Comparison of ENCODE assay signal across 10 mouse cellular contexts in the genomic region with DNA sequence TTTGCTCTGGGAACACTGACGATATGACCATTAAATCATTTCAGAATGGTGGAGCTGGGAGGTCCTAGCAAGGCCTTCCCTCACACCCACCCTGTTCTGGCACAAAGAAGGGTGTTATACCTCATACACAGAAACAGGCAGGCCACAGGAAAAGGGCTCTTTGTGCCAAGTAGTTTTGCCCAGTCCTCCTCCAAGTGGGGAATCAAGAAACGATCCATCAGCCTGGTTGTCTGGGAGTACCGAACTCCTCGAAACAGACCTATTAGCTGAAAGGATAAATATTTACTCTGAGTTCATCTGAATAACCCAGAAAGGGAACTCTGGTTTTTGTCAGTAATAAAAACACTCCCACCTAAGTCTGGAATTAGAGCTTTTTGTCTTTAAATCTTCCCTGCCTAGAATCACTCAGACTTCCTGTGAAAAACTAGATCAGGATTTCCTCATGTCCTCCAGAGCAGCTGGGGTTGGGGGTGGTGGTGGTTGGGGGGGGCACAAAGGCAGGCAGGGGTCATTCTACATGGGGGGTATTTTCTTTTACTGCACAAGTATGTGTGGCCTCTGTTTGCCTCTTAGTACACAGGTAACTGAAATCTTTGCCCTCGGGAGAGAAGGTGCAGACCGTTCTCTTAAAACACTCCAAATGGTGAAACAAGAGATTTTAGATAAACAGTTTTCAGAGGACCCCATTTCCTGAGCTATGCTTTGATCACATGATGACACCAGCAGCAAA.
A peak's percentile ranks its signal among the peaks of the same experiment; 100 is the strongest.
DNase-seq lines count a peak whose midpoint lies in the region; ATAC-seq lines count a peak whose summit lies in the region.
"Had no signal": no experiment of that assay in that cellular context is flagged by ENCODE, and none has a peak within 500 bp of the region (broad histone marks: within the 10 kb centered on the region; RNA-seq: fewer than 3 reads in every experiment).

No protein-coding gene starts in this region.

- H3K9ac ChIP-seq in neural tube, embryonic 11.5 days (ENCODE audit: low read length) = no peak overlapping the region
- H3K9ac ChIP-seq: lung, embryonic 15.5 days had no signal

- peak; percentile 9 for DNase-seq in adrenal gland, postnatal 10 days
- no peak for DNase-seq in adrenal gland, adult 8-10 months
- peak; percentile 3 to 9 for DNase-seq in layer of hippocampus, postnatal 36 days
- DNase-seq in layer of hippocampus, adult 8-10 months (ENCODE audit: low spot score in 2 of 2) = no peak
- peak; percentile 26 for DNase-seq in embryo, embryonic 9.5 days (ENCODE audit: extremely low spot score)
- peak; percentile 14 for DNase-seq in neural tube, embryonic 11.5 days (ENCODE audit: low spot score)
- DNase-seq in right cerebral cortex, postnatal 36 days (ENCODE audit: low spot score in 2 of 2) = no peak
- DNase-seq: gastrocnemius, postnatal 14 days had no signal

- H3K27ac ChIP-seq in neural tube, embryonic 11.5 days (ENCODE audit: low read depth, low read length) = no peak overlapping the region
- H3K27ac ChIP-seq: lung, embryonic 15.5 days had no signal

- no peaks in the 10 kb centered on the region for H3K36me3 ChIP-seq in neural tube, embryonic 11.5 days (ENCODE audit: control insufficient read depth, insufficient read depth, low read length)
- H3K36me3 ChIP-seq: lung, embryonic 15.5 days had no signal

- no peak overlapping the region for H3K4me2 ChIP-seq in neural tube, embryonic 11.5 days (ENCODE audit: low read depth)
- H3K4me2 ChIP-seq: lung, embryonic 15.5 days had no signal

- H3K4me3 ChIP-seq in neural tube, embryonic 11.5 days (ENCODE audit: low read depth, low read length) = no peak overlapping the region
- H3K4me3 ChIP-seq: lung, embryonic 15.5 days had no signal

- no peaks in the 10 kb centered on the region for H3K27me3 ChIP-seq in neural tube, embryonic 11.5 days (ENCODE audit: control insufficient read depth, insufficient read depth, low read length)
- H3K27me3 ChIP-seq: lung, embryonic 15.5 days had no signal

- no peak for ATAC-seq in neural tube, embryonic 11.5 days (ENCODE audit: insufficient read depth, low FRiP score, low TSS enrichment)
- ATAC-seq in erythroblast, adult 5-6 weeks (replicated peaks; ENCODE audit: low FRiP score, poor library complexity, severe bottlenecking) = no peak

- 39% methylated on average over 6 of the region's 6 CpGs for WGBS in neural tube, embryonic 11.5 days

- H3K4me1 ChIP-seq in neural tube, embryonic 11.5 days (ENCODE audit: control insufficient read depth, insufficient read depth, low read length) = no peaks in the 10 kb centered on the region

- H3K9me3 ChIP-seq in neural tube, embryonic 11.5 days (ENCODE audit: control insufficient read depth, low read length) = no peaks in the 10 kb centered on the region
- H3K9me3 ChIP-seq: lung, embryonic 15.5 days had no signal

Comparison
In these comparisons a context has a peak if more than half of its experiments do, and no peak if none do; other contexts are left out.
1. DNase-seq: peak in adrenal gland, postnatal 10 days (single experiment), layer of hippocampus, postnatal 36 days (2 of 2), embryo, embryonic 9.5 days (single experiment) and neural tube, embryonic 11.5 days (single experiment); none in adrenal gland, adult 8-10 months (single experiment), layer of hippocampus, adult 8-10 months (0 of 2) and right cerebral cortex, postnatal 36 days (0 of 2).